Mouse (Mus musculus) forebrain, embryonic 13.5 days (tissue): ENCODE measurements around the gene Gpr19. TPM values are rescaled to one million over a fixed set of nuclear protein-coding genes. Genes with fewer than 3 reads are reported as not detected.

ENCODE experiments used
- ATAC-seq: fragments of 200-750 bp; cut with Nextera tagmentation; 2 replicates; pipeline ENCODE4 v1.8.0; 2017
- H3K27ac ChIP-seq: fragments of 300-500 bp; sonication (generic); 2 replicates; pipeline ENCODE4 v1.5.1; 2015; ENCODE audit warnings: inconsistent platforms, mild to moderate bottlenecking, moderate library complexity
- H3K27me3 ChIP-seq: fragments of 300-500 bp; sonication (generic); 2 replicates; pipeline ENCODE4 v1.6.1; 2015; ENCODE audit warnings: mild to moderate bottlenecking, inconsistent platforms
- H3K36me3 ChIP-seq: fragments of 300-500 bp; sonication (generic); 2 replicates; pipeline ENCODE4 v1.6.1; 2015; ENCODE audit warnings: mild to moderate bottlenecking, inconsistent platforms; ENCODE audit not compliant: poor library complexity, severe bottlenecking
- H3K4me1 ChIP-seq: fragments of 300-500 bp; sonication (generic); 2 replicates; pipeline ENCODE4 v1.6.1; 2015; ENCODE audit warnings: inconsistent platforms
- H3K4me2 ChIP-seq: fragments of 300-500 bp; sonication (generic); 2 replicates; pipeline ENCODE4 v1.6.1; 2015; ENCODE audit warnings: inconsistent platforms, mild to moderate bottlenecking, moderate library complexity
- H3K4me3 ChIP-seq: fragments of 300-500 bp; sonication (generic); 2 replicates; pipeline ENCODE4 v1.5.1; 2015; ENCODE audit warnings: mild to moderate bottlenecking, inconsistent platforms
- H3K9ac ChIP-seq: fragments of 300-500 bp; sonication (generic); 2 replicates; pipeline ENCODE4 v1.6.1; 2015; ENCODE audit warnings: mild to moderate bottlenecking, inconsistent platforms
- H3K9me3 ChIP-seq: fragments of 300-500 bp; sonication (generic); replicated peaks from 2 replicates; pipeline ENCODE4 v1.6.1; 2016; ENCODE audit warnings: inconsistent platforms
- WGBS: fragments of 180-500 bp; shearing (Covaris S2); methylation state at CpG from one replicate; pipeline ENCODE4 v1.1.7; 2015; 5-methylcytosine and 5-hydroxymethylcytosine counted together
- polyA plus RNA-seq: library from polyadenylated mRNA; unstranded; fragments of >200 nt; fragmentation: Nextera tagmentation; extraction: Ambion mirVana; gene quantifications from 2 replicates; pipeline ENCODE4 v1.2.1, GENCODE M21; 2015

Gpr19 gene
- polyA plus RNA-seq, 1 experiment from 2014 or later = 46.4 TPM

- ATAC-seq = no peak
- H3K4me2 ChIP-seq = no peak overlapping the region
- no peak overlapping the region for H3K9ac ChIP-seq
- H3K9me3 ChIP-seq = no peaks in the 10 kb centered on the region
- peaks cover 11% of the 10 kb centered on the region for H3K4me1 ChIP-seq
- WGBS = 88% methylated on average over 3 of the region's 4 CpGs
- H3K27ac ChIP-seq = no peak overlapping the region
- H3K4me3 ChIP-seq = no peak overlapping the region
- no peaks in the 10 kb centered on the region for H3K27me3 ChIP-seq
- no peaks in the 10 kb centered on the region for H3K36me3 ChIP-seq
Measured at GRCm38 (mm10) chr6:134903368-134903767, 5.0 kb upstream of the Gpr19 start.

- Histone ChIP-seq H3K4me3 (peak overlapping the region; percentile 64), H3K4me2 (peak overlapping the region; percentile 75), H3K27ac (peak overlapping the region; percentile 100), H3K9me3 (no peaks in the 10 kb centered on the region), H3K4me1 (peaks cover 26% of the 10 kb centered on the region), H3K36me3 (no peaks in the 10 kb centered on the region), H3K9ac (peak overlapping the region; percentile 92), H3K27me3 (no peaks in the 10 kb centered on the region)
- peak; percentile 92 for ATAC-seq
- WGBS = under 1% methylated on average over 38 of the region's 38 CpGs
Measured at GRCm38 (mm10) chr6:134897443-134898094, 809 bp downstream of the Gpr19 start.

DNA sequence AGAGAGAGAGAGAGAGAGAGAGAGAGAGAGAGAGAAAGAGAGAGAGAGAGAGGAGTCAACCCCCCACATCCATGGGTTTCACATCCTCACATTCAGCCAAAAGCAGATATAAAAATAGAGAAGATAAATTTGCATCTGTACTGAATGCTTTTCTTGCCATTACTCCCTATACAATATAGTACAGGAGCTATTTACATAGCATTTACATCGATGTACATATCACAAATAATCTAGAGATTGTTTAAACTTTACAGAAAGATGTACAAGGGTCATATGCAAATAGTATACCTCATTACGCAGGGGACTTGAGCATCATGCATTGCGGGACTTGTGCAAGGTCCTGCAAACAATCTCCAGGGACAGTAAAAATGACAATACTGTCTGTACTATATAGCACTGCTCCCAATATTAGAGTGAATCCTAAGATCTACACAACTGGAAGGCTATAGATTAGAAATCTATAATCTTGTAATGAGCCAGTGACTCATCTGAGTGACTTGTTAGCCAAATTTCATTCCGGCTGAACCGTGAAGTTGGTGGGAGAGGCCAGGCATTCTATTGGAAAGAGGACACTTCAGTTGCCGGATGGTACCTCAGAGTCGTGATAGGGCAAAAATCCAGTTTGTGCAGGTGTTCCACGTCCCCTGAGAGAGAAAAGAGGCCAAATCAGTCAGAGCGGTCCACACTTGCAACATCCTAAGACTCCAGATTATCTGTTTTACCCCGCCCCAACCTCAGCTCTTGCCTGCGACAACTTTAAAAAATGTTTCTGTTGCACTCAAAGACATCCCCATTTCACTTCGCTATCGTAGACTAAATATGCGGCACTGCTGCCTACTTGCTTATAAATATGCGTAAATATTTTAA lies 1.6 kb downstream of the Gpr19 start:
- Histone ChIP-seq H3K9ac (peak overlapping the region; percentile 92), H3K9me3 (no peaks in the 10 kb centered on the region), H3K36me3 (no peaks in the 10 kb centered on the region), H3K4me1 (peaks cover 26% of the 10 kb centered on the region), H3K27me3 (no peaks in the 10 kb centered on the region), H3K4me3 (peak overlapping the region; percentile 64), H3K4me2 (peak overlapping the region; percentile 75), H3K27ac (no peak overlapping the region)
- no peak for ATAC-seq
- 54% methylated on average over 15 of the region's 15 CpGs for WGBS

DNA sequence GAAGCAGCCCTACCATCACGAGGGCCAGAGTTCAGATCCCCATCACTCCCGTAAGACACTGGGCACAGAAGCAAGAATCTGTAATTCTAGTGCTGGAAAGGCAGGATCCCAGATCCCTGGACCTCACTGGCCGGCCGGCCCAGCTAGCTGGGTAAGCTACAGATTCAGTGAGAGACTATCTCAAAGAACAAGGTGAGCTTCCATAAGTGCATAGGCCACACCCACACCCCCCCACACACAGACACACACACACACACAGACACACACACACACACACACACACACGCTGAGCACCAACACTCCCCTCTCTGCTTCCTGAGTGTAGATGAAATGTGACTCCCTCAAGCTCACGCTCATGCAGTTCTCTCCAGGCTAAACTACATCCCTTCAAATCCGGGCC lies 7.9 kb downstream of the Gpr19 start:
- WGBS = 82% methylated on average over 7 of the region's 7 CpGs
- Histone ChIP-seq H3K4me2 (no peak overlapping the region), H3K9me3 (no peaks in the 10 kb centered on the region), H3K36me3 (no peaks in the 10 kb centered on the region), H3K4me1 (peaks cover 37% of the 10 kb centered on the region), H3K27ac (no peak overlapping the region), H3K4me3 (no peak overlapping the region), H3K27me3 (no peaks in the 10 kb centered on the region), H3K9ac (no peak overlapping the region)
- no peak for ATAC-seq

- peak overlapping the region; percentile 94 for H3K27ac ChIP-seq
- no peak for ATAC-seq
- H3K4me1 ChIP-seq = peaks cover 44% of the 10 kb centered on the region
- WGBS = 56% methylated on average over 1 of the region's 1 CpGs
- no peak overlapping the region for H3K4me3 ChIP-seq
- no peak overlapping the region for H3K4me2 ChIP-seq
- no peaks in the 10 kb centered on the region for H3K9me3 ChIP-seq
- H3K9ac ChIP-seq = no peak overlapping the region
- no peaks in the 10 kb centered on the region for H3K27me3 ChIP-seq
- no peaks in the 10 kb centered on the region for H3K36me3 ChIP-seq
Measured at GRCm38 (mm10) chr6:134889763-134890162, 8.6 kb downstream of the Gpr19 start.

GRCm38 (mm10) chr6:134888563-134889017 lies 9.8 kb downstream of the Gpr19 start:
- H3K36me3 ChIP-seq = 0 out of 2 replicates have a peak, but pooled peaks cover 4% of the 10 kb centered on the region
- ATAC-seq = peak; percentile 71
- peak overlapping the region; percentile 94 for H3K27ac ChIP-seq
- H3K9ac ChIP-seq = peak overlapping the region; percentile 54
- H3K4me3 ChIP-seq = peak overlapping the region; percentile 61
- 0% methylated on average over 4 of the region's 4 CpGs for WGBS
- no peaks in the 10 kb centered on the region for H3K27me3 ChIP-seq
- peaks cover 52% of the 10 kb centered on the region for H3K4me1 ChIP-seq
- H3K9me3 ChIP-seq = no peaks in the 10 kb centered on the region
- H3K4me2 ChIP-seq = peak overlapping the region; percentile 73

DNA sequence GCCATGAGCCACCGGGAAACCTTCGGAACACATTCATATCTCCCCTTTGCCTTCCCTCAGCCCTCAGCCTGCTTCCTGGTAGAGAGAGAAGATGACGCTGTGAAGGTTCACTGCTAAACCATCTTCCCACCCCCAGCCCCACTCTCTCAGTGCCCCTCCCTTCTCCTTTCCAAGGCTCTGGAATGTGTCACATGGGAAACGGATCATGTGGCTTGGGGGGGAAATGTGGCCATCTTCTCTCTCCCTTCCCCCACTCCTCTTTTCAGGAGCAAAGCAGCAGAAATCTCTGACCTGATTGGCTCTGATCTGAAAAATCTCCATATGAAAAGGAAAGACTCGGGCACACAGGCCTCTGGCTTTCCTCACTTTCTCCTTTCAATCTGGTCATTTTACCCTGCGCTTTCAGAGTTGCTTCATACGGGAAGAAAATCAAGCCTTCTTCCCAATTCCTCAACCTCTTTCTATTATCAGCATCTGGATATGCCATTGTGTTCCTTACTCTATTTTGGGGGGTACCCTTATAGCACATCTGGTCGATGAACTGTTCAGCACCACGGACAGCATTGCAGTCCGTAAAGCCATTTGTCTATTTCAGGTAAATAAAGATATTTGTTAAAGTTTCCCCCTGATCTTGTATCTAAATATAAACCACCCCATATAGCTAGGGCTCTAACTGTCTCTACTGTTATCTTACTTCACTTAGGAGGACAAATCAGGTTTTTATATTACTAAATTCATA lies 10.5 kb downstream of the Gpr19 start:
- 0 out of 2 replicates have a peak, but pooled peaks cover 4% of the 10 kb centered on the region for H3K36me3 ChIP-seq
- peak; percentile 93 for ATAC-seq
- peaks cover 52% of the 10 kb centered on the region for H3K4me1 ChIP-seq
- H3K27ac ChIP-seq = peak overlapping the region; percentile 94
- peak overlapping the region; percentile 79 for H3K9ac ChIP-seq
- H3K9me3 ChIP-seq = no peaks in the 10 kb centered on the region
- no peaks in the 10 kb centered on the region for H3K27me3 ChIP-seq
- peak overlapping the region; percentile 61 for H3K4me3 ChIP-seq
- H3K4me2 ChIP-seq = peak overlapping the region; percentile 73
- under 1% methylated on average over 10 of the region's 10 CpGs for WGBS

- peak overlapping the region; percentile 61 for H3K4me3 ChIP-seq
- peak overlapping the region; percentile 94 for H3K27ac ChIP-seq
- WGBS = 9% methylated on average over 5 of the region's 5 CpGs
- H3K9me3 ChIP-seq = no peaks in the 10 kb centered on the region
- H3K4me1 ChIP-seq = peaks cover 52% of the 10 kb centered on the region
- H3K36me3 ChIP-seq = peaks cover 8% of the 10 kb centered on the region
- H3K9ac ChIP-seq = peak overlapping the region; percentile 79
- H3K27me3 ChIP-seq = no peaks in the 10 kb centered on the region
- peak; percentile 19 for ATAC-seq
- peak overlapping the region; percentile 73 for H3K4me2 ChIP-seq
Measured at GRCm38 (mm10) chr6:134887008-134887407, 11.4 kb downstream of the Gpr19 start.

DNA sequence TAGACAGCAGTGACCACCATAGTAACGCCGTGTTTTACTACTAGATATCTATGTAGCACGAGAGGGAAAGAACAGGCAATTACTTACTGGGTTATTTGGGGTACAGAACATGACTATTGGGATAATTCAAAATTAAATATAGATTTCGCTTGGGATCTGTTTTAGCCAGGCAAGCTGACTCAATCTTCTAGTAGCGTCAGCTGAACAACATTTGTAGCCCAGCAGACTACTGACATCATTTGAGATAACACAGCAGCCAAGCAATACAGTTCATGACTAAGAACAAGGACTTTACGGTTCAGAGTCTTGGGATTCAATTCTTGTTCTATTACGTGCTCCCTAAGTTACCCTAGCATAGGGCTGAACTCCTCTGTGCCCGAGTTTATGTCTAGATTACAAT lies 11.9 kb downstream of the Gpr19 start:
- H3K27ac ChIP-seq = no peak overlapping the region
- H3K4me2 ChIP-seq = peak overlapping the region; percentile 73
- peak overlapping the region; percentile 79 for H3K9ac ChIP-seq
- no peaks in the 10 kb centered on the region for H3K27me3 ChIP-seq
- WGBS = 73% methylated on average over 8 of the region's 8 CpGs
- H3K4me1 ChIP-seq = peaks cover 55% of the 10 kb centered on the region
- H3K4me3 ChIP-seq = peak overlapping the region; percentile 61
- H3K36me3 ChIP-seq = peaks cover 12% of the 10 kb centered on the region
- ATAC-seq = no peak
- H3K9me3 ChIP-seq = no peaks in the 10 kb centered on the region

- no peaks in the 10 kb centered on the region for H3K9me3 ChIP-seq
- peak overlapping the region; percentile 73 for H3K4me2 ChIP-seq
- no peak overlapping the region for H3K27ac ChIP-seq
- H3K4me1 ChIP-seq = peaks cover 65% of the 10 kb centered on the region
- 0 out of 2 replicates have a peak overlapping the region, but pooled peaks have one; percentile 79 for H3K9ac ChIP-seq
- H3K4me3 ChIP-seq = peak overlapping the region; percentile 61
- no peak for ATAC-seq
- peaks cover 17% of the 10 kb centered on the region for H3K36me3 ChIP-seq
- no peaks in the 10 kb centered on the region for H3K27me3 ChIP-seq
- WGBS = 88% methylated on average over 2 of the region's 2 CpGs
Measured at GRCm38 (mm10) chr6:134885515-134885914, 12.9 kb downstream of the Gpr19 start.

DNA sequence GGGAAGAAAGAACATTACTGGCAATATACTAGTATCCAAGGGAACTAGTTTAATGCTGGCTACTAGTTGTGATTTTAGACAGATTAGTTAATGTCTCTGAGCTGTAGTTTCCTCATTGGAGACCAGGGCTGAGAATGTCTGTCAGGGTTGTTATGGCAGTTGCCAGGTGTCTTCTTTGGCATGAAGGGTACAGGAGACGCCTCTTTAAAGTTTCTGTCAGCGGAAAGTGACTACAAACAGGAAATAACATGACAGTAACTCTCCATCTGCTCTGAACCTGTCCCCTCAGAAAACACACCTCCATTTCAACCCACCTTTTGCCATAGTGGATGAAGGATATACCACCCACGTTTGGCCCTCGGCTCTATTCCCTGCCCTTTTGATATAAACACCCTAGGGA lies 14.7 kb downstream of the Gpr19 start:
- Histone ChIP-seq H3K4me2 (no peak overlapping the region), H3K4me1 (peaks cover 65% of the 10 kb centered on the region), H3K9me3 (no peaks in the 10 kb centered on the region), H3K36me3 (peaks cover 17% of the 10 kb centered on the region), H3K27ac (no peak overlapping the region), H3K27me3 (no peaks in the 10 kb centered on the region), H3K9ac (no peak overlapping the region), H3K4me3 (no peak overlapping the region)
- WGBS = 91% methylated on average over 4 of the region's 4 CpGs
- ATAC-seq = no peak

DNA sequence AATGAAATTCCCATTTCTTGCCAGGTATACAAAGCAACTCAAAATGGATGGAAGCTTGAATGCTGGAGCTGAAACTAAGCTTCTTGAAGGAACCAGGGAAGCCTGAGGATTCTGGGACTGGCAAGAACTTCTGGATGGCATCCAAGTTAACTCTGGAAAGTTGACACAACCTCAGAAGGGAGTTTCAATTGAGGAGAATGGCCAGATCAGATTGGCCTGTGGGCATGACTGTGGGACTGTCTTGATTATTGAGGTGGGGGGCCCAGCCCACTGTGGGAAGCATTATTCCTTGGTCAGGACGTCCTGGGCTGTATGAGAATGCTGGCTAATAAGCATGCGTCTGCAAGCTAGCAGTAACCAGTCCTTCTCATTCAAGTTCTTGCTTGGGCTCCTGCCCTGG lies 18.3 kb downstream of the Gpr19 start:
- ATAC-seq = no peak
- 52% methylated on average over 2 of the region's 2 CpGs for WGBS

More for the DNA sequence above, 18.3 kb downstream of the Gpr19 start:
- peaks cover 36% of the 10 kb centered on the region for H3K36me3 ChIP-seq
- H3K9me3 ChIP-seq = no peaks in the 10 kb centered on the region
- no peaks in the 10 kb centered on the region for H3K27me3 ChIP-seq
- H3K4me2 ChIP-seq = no peak overlapping the region
- H3K27ac ChIP-seq = no peak overlapping the region
- no peak overlapping the region for H3K4me3 ChIP-seq
- H3K9ac ChIP-seq = no peak overlapping the region
- peaks cover 37% of the 10 kb centered on the region for H3K4me1 ChIP-seq
